Mouse (Mus musculus) macrophage (primary cell): ENCODE measurements at regions not wholly inside any gene's neighbourhood (a gene's known extent, or its start where the extent isn't known, plus 50 kb on each side); places are given as distances from the start of the nearest gene placed in this dataset.

Experiments
- H3K27ac ChIP-seq: fragments of 350-480 bp; formaldehyde crosslinking; 2 replicates; pipeline ENCODE4 v1.9.0; 2021
- H3K36me3 ChIP-seq: fragments of 350-480 bp; formaldehyde crosslinking; 2 replicates; pipeline ENCODE4 v1.9.0; 2021; ENCODE audit errors: inconsistent target
- H3K4me3 ChIP-seq: fragments of 350-480 bp; formaldehyde crosslinking; 2 replicates; pipeline ENCODE4 v1.9.0; 2021; ENCODE audit errors: inconsistent target
- H3K79me2 ChIP-seq: fragments of 350-480 bp; formaldehyde crosslinking; 2 replicates; pipeline ENCODE4 v1.9.0; 2021; ENCODE audit errors: inconsistent target
- WGBS: methylation state at CpG from one replicate; pipeline ENCODE4 v1.1.7; 2026; ENCODE audit warnings: inconsistent platforms; ENCODE audit not compliant: missing documents; 5-methylcytosine and 5-hydroxymethylcytosine counted together

DNA sequence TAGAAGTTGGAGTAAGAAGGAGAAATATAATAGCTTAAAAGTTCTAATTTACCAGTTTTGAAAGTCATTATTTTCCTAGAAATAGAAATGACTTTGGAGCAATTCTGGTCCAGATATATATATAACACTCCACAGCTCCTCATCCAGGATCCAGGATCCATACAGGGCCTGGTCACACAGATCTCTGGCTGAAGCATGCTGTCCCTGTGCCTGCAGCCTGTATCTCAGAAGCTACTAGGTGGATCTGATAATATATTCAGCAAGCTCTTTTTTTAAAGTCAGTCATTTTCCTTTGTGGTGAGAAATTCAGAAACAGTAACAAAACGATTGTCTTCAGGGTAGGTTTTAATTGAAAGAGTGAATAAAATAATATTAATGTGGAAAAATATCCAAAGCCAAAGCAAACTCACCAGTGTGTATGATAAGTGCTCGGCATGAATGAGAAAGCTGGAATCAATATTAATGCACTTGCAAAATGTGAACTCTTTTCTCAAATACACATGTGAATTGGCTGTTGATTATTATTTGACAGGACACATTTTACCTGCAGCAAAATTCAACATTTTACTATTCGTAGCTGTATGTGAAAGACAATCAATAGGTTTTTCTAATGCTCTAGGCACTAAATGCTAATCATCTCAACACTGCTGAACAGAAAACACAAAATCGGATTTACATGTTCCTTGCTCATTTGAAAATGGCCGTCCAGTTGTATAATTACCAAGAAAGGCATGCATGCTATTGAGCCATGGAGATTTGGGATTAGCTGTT, 288.1 kb upstream of the Cxadr start:
- Histone ChIP-seq H3K27ac (no peak overlapping the region), H3K4me3 (no peak overlapping the region), H3K36me3 (no peaks in the 10 kb centered on the region), H3K79me2 (no peaks in the 10 kb centered on the region)
- WGBS: 93% methylated on average over 5 of the region's 5 CpGs

DNA sequence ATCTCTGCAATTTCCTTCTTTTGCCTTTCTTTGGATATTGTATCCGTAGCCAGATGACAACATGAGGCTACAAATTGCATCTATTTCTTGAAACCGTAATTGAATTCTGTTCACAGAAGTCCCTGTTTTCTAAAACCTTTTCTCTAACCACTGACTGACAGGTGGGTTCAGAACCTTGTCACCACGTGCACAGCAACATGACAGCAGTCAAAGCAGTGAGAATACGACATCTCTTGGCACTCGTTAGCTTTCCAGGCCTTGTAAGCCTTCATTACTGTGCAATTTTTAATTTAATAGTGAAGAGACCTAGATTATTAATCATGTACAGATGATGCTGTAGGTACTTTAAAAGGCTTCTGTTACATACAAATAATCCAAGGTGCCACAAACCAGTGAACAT, 297.3 kb upstream of the Cxadr start:
- Histone ChIP-seq H3K36me3 (no peaks in the 10 kb centered on the region), H3K4me3 (no peak overlapping the region), H3K27ac (no peak overlapping the region), H3K79me2 (no peaks in the 10 kb centered on the region)
- 78% methylated on average over 5 of the region's 5 CpGs for WGBS

DNA sequence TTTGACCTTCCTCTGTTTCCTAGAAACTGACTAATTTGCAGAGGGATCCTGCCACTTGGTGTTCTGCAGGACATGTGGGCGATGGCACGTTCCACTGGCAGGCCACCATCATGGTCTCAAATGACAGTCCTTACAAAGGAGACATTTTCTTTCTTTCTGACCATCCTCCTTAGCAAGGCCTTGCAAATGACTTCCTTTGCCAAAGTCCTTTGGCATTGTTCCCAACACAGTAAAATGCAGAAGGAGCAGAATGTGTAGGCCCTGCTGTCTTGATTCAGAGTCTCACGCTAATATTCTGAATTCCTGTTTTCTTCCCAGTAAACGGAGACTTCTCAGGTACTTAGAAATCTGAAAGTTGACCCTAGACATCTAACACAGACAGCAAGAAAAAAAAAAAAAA, 308.3 kb upstream of the Cxadr start:
- 90% methylated on average over 3 of the region's 4 CpGs for WGBS
- H3K27ac ChIP-seq: no peak overlapping the region
- no peaks in the 10 kb centered on the region for H3K36me3 ChIP-seq
- H3K79me2 ChIP-seq: no peaks in the 10 kb centered on the region
- H3K4me3 ChIP-seq: no peak overlapping the region

DNA sequence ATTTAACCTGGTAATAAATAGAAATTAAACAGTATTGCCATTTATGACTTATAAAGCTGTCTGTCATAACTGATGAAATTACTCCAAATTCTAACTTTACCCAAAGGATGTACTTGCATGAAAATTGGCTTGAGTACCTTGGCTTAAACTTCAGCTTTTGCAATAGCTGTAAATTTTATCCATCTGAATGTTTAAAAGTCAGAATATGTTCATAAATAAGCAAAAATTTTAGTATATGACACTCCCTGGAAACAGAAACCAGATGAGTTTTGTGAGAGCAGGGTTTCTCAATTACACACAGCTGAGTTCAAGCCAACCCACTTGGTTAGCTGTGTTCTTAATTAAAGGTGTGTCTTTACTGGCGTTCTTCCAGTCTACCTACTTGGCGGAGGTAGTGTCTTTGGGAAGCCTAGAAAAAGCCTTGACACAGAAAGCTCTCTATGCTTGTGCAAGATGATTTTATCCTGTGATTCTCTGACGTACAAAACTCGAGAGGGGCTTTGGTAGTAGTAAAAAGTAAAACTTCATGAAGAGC, 311.4 kb upstream of the Cxadr start:
- H3K36me3 ChIP-seq: no peaks in the 10 kb centered on the region
- no peaks in the 10 kb centered on the region for H3K79me2 ChIP-seq
- 91% methylated on average over 4 of the region's 4 CpGs for whole genome bisulfite sequencing
- H3K27ac ChIP-seq: no peak overlapping the region
- H3K4me3 ChIP-seq: no peak overlapping the region

DNA sequence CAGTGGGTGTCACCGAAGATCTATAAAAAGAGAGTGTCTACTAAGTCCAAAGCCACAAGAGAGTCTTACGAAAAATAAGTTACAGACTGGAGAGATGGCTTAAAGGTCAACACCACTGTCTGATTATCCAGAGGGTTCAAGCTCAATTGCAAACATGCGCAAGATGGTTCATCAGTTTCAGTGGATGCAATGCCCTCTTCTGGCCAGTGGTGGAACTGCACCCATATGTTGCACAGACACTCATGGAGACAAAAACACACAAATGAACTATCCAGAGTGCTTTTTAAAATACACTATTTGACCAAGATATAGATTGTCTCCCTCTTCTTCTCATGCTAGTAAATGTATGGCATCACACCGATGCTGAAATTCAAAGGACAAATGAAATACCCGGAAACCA, 312.1 kb upstream of the Cxadr start:
- H3K27ac ChIP-seq: no peak overlapping the region
- no peak overlapping the region for H3K4me3 ChIP-seq
- no peaks in the 10 kb centered on the region for H3K36me3 ChIP-seq
- WGBS: 94% methylated on average over 5 of the region's 5 CpGs
- H3K79me2 ChIP-seq: no peaks in the 10 kb centered on the region

DNA sequence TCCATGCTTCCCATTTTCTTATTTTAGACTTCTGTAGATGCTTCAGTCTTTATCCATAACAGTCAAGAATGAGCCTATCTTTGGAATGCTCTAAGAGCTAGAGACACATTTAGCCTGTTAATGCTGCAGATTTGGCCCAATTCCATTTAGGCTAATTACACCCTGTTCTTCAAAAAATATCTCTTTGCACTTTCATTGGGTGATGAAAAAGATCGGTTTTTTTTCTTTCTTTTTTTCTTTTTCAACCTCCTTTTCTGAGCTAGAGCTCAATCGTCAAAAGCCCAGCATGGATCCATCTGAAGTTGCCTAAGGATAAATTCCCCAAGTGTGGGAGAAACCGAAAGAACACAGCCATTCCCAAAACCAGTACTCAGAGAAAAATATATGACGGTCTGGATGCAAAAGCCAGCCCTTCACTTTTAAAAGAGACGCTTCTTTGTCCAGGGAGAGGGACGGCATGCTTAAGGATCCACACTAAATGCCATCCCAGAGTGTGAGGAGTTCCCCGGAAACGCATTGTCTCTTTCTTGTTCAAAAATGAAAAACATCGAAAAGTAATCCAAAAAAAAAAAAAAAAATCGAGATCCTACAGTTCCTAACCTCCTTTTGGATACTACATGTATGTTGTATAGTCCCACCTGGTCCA, 314.3 kb upstream of the Cxadr start:
- no peaks in the 10 kb centered on the region for H3K36me3 ChIP-seq
- 84% methylated on average over 10 of the region's 10 CpGs for WGBS
- H3K4me3 ChIP-seq: no peak overlapping the region
- no peak overlapping the region for H3K27ac ChIP-seq
- no peaks in the 10 kb centered on the region for H3K79me2 ChIP-seq

DNA sequence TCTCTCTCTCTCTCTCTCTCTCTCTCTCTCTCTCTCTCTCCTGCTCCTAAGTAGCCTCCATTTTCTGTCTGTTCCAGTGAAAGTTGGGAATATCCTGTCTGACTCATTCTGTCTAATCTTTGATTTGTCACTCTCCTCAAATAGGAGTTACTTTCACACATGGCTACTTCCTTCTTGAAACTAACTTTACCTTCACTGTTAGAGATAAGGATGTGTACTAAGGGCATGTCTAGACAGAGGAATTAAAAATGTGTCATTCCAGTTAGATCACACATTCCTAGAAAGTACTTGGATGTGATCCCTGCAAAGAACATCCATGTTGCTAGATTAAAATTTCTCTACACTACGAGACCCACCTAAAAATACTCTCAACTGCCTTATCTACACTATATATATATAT, 346.9 kb upstream of the Gm11146 start:
- H3K27ac ChIP-seq: no peak overlapping the region
- 67% methylated on average over 1 of the region's 1 CpGs for WGBS
- no peak overlapping the region for H3K4me3 ChIP-seq
- H3K79me2 ChIP-seq: no peaks in the 10 kb centered on the region
- no peaks in the 10 kb centered on the region for H3K36me3 ChIP-seq

DNA sequence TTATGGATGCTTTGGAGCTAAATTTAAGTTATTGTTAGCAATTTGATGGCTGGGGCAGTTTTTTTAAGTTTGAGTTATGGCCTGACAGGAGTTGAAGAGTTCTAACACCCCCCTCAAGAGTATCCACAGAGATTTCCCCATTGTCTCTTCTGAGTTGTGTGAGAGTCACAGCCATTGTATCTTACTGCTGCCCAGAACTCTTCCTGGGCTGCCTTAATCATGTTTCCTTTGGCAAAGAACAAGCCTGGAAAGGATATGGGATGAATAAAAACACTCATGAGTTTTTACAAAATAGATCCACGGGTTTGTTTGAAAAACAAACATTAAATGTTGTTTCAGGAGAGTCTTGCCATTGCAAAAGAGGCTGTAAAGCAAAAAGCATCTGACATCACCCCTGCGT, 343.5 kb upstream of the Gm11146 start:
- Histone ChIP-seq H3K27ac (no peak overlapping the region), H3K79me2 (no peaks in the 10 kb centered on the region), H3K36me3 (no peaks in the 10 kb centered on the region), H3K4me3 (no peak overlapping the region)
- 33% methylated on average over 2 of the region's 2 CpGs for WGBS

DNA sequence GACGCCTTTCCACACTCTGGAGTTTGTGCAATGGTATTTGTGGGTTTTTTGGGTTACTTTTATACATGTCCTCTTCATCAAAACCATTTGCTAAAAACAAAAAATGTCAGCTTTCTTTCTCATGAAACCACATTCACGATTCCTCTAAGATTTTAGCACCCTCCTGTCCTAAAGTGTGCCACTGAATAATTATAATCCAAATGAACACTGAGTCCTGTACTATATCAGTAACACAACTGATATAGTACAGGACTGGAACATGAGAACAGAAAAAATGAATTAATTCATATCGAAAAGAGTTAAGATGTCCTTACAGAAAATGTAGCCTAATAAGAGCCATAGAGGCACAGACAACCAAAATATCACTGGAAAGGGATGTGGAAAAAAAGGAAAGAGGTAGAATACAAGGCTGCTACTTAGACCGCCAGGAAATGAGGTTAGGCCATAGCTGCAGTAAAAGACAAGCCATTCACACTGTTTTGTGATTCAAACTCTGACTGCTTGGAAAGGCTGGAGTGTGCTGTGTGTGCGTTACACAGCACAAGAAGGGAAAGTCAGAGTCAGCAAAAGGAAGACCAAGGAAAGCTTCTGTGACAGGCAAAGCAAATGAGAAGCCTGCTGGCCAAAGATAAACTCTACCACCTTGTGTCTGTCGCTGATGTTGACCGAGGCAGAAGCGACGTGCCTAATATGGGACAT, 329.3 kb upstream of the Gm11146 start:
- no peak overlapping the region for H3K27ac ChIP-seq
- no peak overlapping the region for H3K4me3 ChIP-seq
- no peaks in the 10 kb centered on the region for H3K36me3 ChIP-seq
- H3K79me2 ChIP-seq: no peaks in the 10 kb centered on the region
- 82% methylated on average over 9 of the region's 9 CpGs for WGBS

DNA sequence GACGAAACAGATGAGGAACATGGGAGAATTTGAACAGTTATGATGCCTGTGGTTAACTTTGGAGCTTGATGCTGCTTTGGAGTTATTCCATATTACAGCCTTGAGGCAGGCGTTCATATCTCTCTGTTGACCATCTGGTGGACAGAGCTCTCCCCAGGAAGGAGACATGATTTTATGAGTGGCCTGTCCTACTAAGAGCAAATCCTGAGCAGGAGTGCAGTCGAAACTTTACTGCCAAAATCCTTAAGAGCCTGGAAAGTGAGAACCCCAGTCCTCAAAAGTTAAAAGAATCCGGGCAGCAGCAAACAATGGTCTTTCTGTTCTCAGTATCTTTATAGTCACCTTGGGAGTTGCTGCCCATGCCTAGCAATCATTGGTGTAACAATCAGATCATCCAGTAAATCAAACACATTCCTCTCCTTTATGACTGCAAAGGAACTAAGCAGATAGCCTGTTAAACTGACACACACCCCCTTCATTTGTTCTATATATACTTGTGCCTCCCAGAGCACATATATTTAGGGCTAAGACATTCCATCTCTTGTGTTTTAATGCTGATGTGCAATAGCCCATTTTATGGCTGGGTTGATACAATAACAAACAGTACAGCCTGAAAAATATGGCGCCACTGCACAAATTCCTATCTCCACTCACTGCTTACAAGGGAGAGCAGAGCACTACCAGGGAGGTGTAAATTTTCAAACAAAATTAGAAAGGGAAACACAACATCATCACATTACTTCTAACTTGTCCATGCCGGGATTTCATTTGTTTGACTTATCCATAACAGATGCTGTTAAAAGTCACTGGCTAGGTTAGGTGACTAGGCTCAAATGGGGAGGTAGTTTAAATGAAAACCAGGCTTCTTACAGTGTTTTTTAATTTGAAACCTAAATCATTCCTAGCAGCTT, 312.5 kb upstream of the Gm11146 start:
- H3K79me2 ChIP-seq: no peaks in the 10 kb centered on the region
- 80% methylated on average over 6 of the region's 6 CpGs for WGBS
- no peak overlapping the region for H3K4me3 ChIP-seq
- H3K36me3 ChIP-seq: no peaks in the 10 kb centered on the region
- H3K27ac ChIP-seq: no peak overlapping the region

DNA sequence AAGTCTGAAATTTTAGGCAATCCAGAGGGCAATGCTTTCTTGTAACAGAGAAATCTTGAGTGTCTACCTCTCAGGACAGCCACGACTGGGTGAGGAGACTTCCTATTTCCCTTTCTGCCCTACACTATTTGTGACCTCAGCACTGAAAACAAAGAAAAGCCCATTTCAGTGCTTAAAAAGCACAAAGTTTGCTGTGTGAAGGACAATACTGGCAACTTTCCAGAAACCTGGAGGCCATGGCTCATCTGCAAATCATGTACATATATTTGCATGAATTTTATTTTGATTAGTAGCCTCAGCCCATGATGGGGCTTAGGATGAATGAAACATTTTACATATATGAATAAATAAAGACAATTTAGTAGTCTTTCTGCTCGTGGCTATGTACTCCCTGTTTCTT, 292.4 kb upstream of the Gm11146 start:
- Histone ChIP-seq H3K36me3 (no peaks in the 10 kb centered on the region), H3K79me2 (no peaks in the 10 kb centered on the region), H3K27ac (no peak overlapping the region), H3K4me3 (no peak overlapping the region)
- 46% methylated on average over 2 of the region's 2 CpGs for WGBS

DNA sequence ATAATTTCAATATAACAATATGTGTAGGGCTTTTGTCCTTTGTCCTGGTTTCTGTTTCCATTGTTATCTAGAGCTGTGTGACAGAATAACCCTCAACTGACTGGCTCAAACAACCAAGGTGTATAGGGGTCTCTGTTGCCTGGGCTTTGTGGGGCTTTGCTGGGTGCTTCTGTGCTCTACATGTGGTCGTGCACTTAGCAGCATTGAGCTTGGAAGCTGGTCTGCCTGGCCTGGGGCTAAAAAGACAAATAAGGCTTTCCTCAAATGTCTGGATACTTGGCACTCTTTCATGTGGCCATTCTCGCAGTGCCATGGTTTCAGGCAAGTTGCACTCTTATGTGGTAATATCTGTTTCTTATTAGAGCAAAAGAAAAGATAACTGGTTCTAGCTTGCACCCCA, 291.8 kb upstream of the Gm11146 start:
- no peak overlapping the region for H3K4me3 ChIP-seq
- 83% methylated on average over 2 of the region's 2 CpGs for WGBS
- no peaks in the 10 kb centered on the region for H3K79me2 ChIP-seq
- no peaks in the 10 kb centered on the region for H3K36me3 ChIP-seq
- no peak overlapping the region for H3K27ac ChIP-seq

DNA sequence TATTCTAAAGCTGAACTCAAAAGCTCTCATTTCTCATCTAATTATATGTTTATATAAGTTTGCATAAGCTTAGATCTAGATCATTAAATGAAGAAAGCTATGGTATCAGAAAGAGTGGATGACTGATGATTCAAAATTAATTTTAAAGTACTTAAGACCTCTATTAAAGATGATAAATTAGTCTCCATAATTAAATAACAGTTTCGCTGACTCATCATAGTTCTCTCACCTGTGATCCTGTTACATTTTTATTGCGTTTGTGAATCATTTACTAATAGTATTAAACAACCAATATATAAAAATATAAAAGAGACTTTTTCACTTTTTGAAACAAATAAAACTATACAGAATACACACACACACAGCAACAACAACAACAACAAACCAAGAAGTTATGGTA, 290.8 kb upstream of the Gm11146 start:
- Histone ChIP-seq H3K27ac (no peak overlapping the region), H3K79me2 (no peaks in the 10 kb centered on the region), H3K36me3 (no peaks in the 10 kb centered on the region), H3K4me3 (no peak overlapping the region)
- 69% methylated on average over 2 of the region's 2 CpGs for WGBS

DNA sequence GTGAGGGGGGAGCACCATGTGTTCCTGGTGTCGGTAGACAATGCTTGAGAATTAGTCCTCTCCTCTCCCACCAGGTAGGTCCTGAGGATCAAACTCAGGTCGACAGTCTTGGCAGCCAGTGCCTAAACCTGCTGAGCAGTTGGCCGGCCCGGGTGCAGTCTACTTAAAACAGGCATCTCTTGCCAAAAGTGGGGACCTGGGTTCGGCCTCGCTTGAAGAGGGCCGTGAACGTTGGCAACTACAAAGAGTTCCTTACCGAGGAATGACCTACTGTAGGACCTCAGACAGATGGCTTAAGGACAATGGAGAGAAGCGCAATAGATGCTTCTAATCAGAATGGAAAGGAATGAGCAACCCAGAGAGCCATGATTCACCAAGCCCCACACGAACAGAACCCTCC, 287.5 kb upstream of the Gm11146 start:
- H3K27ac ChIP-seq: no peak overlapping the region
- no peak overlapping the region for H3K4me3 ChIP-seq
- WGBS: 93% methylated on average over 10 of the region's 11 CpGs
- no peaks in the 10 kb centered on the region for H3K79me2 ChIP-seq
- H3K36me3 ChIP-seq: no peaks in the 10 kb centered on the region
